Mouse (Mus musculus): ENCODE data around the gene Hoxb6.
A peak's percentile ranks its signal among the peaks of the same experiment; 100 is the strongest.

The Hoxb6 gene

GRCm38 (mm10) chr11:96269869-96270268 is 22.4 kb upstream of the Hoxb6 start:
- no peak for DNase-seq (ENCODE audit: extremely low read depth, low read depth)

DNA sequence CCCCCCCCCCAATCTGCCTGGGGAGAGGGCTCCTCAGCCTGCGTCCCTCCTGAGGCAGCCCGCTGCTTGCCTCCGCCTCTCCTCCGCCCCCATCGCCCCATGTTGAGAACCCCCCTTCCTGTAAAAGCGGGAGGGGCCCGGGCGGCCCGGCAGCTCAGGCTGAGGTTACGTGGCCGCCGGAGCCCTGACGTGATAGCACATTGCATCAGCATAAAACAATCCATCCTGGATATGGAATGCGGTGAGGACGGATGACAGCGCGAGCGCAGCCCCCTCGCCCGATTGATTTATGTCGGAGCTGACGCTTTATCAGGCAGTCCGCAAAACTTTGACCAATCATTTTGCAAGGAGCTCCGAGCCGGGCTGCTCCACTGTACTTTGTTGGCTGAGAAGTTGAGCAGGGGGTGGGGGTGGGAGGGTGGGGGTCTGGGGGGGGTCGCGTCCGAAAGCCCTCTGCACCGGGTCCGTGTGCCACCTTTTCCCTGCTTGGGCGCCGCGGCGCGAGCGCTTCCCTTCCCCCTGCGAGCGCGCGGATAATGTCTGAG is 21.2 kb upstream of the Hoxb6 start, which contains the start of gene Hoxb9:
TSS of gene Hoxb9 (plus strand) at position 462 of the 545 bp plus-strand sequence.
- DNase-seq (ENCODE audit: extremely low read depth, low read depth) = no peak

DNA sequence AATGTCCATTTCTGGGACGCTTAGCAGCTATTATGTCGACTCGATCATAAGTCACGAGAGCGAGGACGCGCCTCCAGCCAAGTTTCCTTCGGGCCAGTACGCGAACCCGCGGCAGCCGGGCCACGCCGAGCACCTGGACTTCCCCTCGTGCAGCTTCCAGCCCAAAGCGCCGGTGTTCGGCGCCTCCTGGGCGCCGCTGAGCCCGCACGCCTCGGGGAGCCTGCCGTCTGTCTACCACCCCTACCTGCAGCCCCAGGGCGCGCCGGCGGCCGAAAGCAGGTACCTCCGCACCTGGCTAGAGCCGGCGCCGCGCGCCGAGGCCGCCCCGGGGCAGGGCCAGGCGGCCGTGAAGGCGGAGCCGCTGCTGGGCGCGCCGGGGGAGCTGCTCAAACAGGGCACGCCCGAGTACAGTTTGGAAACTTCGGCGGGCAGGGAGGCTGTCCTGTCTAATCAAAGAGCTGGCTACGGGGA is 20.7 kb upstream of the Hoxb6 start:
- no peak for DNase-seq (ENCODE audit: extremely low read depth, low read depth)

- no peak for DNase-seq (ENCODE audit: extremely low read depth, low read depth)
Measured at GRCm38 (mm10) chr11:96272024-96272921, 20.0 kb upstream of the Hoxb6 start.

GRCm38 (mm10) chr11:96274428-96274827 is 17.8 kb upstream of the Hoxb6 start:
- no peak for DNase-seq (ENCODE audit: extremely low read depth, low read depth)

DNA sequence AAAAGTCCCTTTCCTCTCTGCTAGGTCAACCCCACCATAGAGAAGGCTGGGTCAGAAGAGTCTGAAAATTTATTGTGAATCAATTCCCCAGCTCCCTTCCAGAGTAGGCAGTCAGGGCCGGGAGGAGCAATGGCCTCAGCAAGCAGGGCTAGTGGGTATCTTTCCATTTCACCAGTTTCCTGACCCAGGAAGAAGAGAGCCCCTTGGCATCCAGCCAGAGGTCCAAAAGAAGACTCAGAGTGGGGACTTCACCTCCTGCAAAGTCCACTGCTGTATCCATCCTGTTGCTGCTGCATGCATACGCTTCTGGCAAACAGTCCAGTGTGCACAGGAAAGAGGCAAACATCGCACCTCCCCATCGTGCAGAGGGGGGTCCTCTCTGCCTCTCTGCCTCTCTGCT is 16.4 kb upstream of the Hoxb6 start:
- no peak for DNase-seq (ENCODE audit: extremely low read depth, low read depth)

- DNase-seq (ENCODE audit: extremely low read depth, low read depth) = no peak
Measured at GRCm38 (mm10) chr11:96277151-96278044, 14.9 kb upstream of the Hoxb6 start.

DNA sequence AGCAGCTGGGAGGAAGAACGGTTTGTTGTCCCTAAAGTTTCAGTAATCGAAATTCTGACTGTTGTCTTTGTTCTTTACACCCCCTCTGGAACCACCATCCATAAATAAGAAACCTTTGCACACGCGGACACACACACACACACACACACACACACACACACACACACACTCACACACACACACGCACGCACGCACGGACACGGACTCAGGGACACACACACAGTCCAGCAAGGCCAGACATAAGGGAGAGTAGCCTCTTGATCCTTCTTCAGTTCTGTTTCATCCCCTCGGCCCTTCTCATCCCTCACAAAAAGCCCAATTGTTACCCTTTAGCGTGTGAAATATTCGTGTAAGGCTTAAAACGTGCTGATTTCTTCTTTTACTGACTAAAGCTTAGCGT is 14.0 kb upstream of the Hoxb6 start:
- no peak for DNase-seq (ENCODE audit: extremely low read depth, low read depth)

GRCm38 (mm10) chr11:96278773-96279172 is 13.5 kb upstream of the Hoxb6 start:
- DNase-seq (ENCODE audit: extremely low read depth, low read depth) = peak; percentile 28

- DNase-seq (ENCODE audit: extremely low read depth, low read depth) = no peak
Measured at GRCm38 (mm10) chr11:96279421-96280233, 12.6 kb upstream of the Hoxb6 start.

DNA sequence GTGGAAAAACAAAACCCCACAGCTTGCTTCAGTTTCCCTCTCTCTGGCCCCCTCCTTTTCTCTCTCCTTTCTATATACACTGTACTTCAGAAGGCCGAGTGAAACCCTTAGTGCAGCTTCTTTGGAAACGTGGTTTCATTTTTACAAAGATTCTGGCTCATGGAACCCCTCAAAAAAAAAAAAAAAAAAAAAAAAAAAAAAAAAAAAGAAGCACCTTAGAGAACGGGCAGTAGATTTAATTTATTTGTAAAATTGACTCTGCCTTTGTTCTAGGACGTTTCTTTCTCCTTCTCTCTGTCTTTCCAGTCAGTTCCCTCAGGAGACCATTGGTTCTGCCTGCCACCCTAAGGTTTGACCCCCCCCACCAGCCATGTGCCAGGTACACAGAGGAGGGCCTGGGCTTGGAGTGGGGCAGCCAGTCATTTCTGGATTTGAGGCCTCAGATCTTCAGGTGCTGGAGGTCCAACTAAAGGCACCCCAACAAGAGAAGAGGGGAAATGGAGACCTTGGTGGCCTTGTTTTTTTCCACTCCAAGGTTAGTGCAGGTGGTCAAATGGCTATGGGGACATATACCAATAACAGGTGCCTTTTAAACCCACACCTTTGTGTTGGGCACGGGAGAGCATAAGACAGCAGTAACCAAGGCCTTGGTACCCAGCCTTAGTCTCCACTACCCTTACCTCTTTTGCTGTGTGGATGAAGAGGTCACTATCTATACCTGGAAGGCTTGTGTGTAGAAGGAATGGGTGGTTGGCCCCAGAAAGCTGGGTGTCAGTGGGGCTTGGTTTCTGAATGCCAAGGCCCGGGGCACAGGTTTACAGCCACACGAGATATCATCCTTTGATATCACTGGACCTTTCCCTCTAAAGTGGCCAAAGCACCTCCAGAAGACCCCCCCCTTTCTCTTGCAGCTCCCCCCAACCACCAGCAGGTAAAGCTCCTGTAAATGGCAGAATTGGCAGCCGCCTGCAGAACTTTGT is 11.6 kb upstream of the Hoxb6 start:
- no peak for DNase-seq (ENCODE audit: extremely low read depth, low read depth)

DNA sequence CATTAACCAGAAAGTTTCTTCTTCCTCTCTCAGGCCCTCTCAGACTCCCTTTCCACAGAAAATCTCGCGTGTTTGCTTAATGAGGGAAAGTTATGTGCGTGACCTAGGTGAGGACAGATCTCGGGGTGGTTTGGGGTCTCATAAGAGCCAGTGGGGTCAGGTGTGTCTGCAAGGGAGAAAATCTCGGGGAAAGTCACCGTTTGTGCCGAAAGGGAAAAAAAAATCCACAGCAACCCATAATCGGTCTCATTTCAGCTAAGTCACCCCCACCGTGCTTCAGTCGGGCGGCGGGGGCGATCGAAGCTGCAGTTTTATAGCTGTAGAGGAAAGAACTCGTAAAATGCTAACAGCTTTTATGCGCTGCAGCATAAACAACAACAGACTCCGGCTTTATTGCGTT is 10.9 kb upstream of the Hoxb6 start:
- no peak for DNase-seq (ENCODE audit: extremely low read depth, low read depth)

DNA sequence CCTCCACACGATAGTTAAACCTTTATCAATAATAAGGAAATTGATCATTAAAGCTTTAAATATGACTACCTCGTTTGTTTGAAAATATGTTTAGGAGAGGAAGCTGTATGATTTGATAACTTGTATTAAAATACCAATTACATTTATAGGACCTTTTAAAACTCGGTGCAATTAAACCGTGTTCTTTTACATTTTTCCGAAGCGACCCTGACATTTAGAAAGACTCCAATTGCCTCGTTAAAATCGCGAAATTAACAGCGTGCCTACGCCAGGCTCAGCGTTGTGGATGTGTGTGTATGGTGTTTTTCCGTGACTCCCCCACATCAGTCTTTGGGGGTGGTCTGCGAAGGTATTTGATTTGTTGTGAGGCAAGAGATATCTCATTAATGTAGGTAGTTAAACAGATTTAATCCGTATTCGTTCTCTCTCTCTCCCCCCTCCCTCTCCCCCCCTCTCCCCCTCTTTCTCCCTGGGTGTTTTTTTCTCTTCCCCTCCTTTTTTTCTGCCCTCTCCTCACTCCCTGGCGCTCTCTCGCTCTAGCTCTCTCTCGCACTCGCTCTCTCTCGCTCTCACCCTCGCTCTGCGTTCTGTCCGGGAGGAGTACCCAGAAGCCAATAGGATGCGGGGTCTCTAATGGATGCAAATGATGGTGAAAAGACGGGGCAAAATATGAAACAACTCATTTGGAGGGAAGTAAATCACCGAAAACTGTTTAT is 10.3 kb upstream of the Hoxb6 start, which contains the start of gene Hoxb8:
TSS of gene Hoxb8 (plus strand) at position 51 of the 716 bp plus-strand sequence.
- DNase-seq (ENCODE audit: extremely low read depth, low read depth) = no peak

- DNase-seq (ENCODE audit: extremely low read depth, low read depth) = no peak
Measured at GRCm38 (mm10) chr11:96282795-96283430, 9.4 kb upstream of the Hoxb6 start.

- no peak for DNase-seq (ENCODE audit: extremely low read depth, low read depth)
Measured at GRCm38 (mm10) chr11:96284041-96284749, 8.1 kb upstream of the Hoxb6 start.

DNA sequence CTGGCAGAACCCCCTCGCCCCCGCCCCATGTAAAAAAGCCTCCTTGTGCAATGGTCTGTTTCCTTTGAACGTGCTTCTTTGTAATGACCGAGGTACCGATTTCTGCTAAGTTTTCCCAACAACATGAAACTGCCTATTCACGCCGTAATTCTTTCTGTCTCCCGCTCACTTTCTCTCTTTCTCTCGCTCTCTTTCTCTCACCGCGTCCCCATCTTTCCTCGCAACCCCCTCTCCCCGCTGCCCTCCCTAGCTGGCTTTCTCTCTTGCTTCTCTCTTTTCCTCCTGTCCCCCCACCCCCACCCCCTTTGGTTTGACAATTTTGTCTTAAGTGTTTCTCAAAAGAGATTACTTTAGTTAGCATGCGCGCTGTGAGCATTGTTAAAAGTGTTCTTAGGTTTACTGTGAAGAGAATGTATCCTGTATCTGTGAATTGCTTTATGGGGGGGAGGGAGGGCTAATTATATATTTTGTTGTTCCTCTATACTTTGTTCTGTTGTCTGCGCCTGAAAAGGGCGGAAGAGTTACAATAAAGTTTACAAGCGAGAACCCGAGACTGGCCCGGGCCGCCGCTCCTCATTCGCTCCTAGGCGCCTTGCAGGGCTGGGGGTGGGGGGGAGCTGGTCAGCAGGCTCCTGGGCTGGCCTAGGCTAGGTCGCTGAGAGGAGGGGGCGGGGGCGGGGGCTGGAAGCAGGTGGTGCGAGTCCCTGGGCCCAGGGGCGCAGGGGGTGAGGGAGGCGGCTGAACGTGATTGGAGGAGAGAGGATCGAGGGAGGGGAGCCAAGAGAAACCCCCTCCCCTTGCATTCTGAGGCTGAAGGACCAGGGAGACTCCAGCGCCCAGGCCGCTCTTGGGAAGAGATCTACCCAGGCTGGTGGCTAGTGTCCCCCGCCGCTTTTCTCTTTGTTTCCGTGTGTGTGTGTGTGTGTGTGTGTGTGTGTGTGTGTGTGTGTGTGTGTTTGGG is 7.2 kb upstream of the Hoxb6 start:
- DNase-seq (ENCODE audit: extremely low read depth, low read depth) = no peak

Data from MEL-GATA-1-ER (cell line).